Mouse (Mus musculus) hematopoietic stem cell, adult 5-6 weeks (primary cell): Measurements from ENCODE around the gene Prl4a1. TPM values are rescaled to one million over a fixed set of nuclear protein-coding genes. Genes with fewer than 3 reads are reported as not detected.
"Not testable (repeated sequence)": the region's sequence is repeated elsewhere in the genome, so short reads cannot be mapped to it uniquely, and the experiment has no call there.

ENCODE experiments used
- ATAC-seq, 2 experiments: fragments of 125-278 bp in 1 of 2; replicated peaks in 1 of 2; 2 replicates each; pipeline ENCODE4 v1.8.0; 2016 to 2017; ENCODE audit warnings: inconsistent platforms in 2 of 2, mild to moderate bottlenecking in 2 of 2, moderate number of reproducible peaks in 2 of 2, low read depth in 1 of 2, moderate TSS enrichment in 1 of 2; ENCODE audit not compliant: low FRiP score in 2 of 2, poor library complexity in 2 of 2, severe bottlenecking in 2 of 2, insufficient read depth in 1 of 2, low TSS enrichment in 1 of 2
- total RNA-seq: library from RNA; stranded (forward); fragments of 172-1452, 232-1000 nt; gene quantifications from 2 replicates; pipeline ENCODE4 v1.2.3, GENCODE M21; 2017

Gene Prl4a1
- not detected in 2 replicates for total RNA-seq

- ATAC-seq = no peak
Observed at GRCm38 (mm10) chr13:28015912-28016311, at the start of gene Prl4a1. TSS of gene Prl4a1 (plus strand) at chr13:28016212.

DNA sequence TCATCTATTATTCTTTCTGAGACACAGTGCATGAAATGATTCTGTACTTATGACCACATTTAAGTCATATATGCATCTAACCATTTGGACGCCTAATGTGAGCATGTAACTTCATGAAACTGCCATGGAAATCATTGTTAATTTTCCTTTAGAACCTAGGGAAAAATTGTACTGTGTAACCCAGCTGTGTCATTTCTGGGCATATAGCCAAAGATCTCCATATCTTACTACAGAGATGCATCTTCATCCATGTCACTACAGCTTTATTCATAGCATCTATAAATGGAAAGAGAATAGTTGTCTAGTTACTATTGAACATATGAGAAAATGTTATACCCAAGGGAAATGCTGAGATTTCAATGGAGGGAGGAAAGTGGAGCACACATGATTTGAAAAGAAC lies 43.1 kb upstream of the Prl4a1 start:
- ATAC-seq = no peak

DNA sequence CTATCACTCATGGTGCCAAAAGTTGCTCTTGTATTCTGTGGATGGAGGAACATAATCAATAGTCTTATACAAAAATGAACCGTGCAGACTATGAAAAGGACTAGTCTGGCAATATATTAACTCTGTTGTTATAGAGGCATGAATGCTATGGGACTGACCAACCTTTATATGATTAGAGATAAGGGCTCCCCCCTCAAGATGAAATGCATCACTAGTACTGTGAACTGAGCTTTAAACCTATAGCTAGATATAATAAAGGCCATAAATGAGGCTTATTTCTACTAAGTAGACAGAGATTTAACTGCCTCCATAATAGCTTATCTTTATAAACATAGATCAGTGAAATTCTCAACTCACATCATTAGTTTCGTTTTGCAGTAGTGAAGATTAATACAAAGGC lies 41.7 kb upstream of the Prl4a1 start:
- not testable (repeated sequence) for ATAC-seq

- ATAC-seq = no peak
Observed at GRCm38 (mm10) chr13:27977646-27978045, 38.4 kb upstream of the Prl4a1 start.

DNA sequence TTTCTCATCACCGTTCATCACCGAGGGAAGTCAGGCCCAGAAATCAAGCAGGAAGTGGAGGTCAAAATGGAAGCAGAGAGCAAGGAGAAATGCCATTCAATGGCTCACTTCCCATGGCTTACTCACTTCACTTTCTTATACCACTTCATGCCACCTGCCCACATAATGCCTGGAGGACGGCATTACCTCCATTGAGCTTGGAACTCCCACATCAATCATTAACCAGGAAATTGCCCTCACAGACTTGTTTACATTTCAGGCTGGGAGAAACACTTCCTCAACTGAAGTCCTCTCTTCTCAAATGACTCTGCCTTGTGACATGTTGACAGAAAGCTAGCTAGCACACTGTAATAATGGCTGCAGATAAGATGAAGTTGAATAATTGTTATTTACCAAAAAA lies 19.5 kb upstream of the Prl4a1 start:
- ATAC-seq = not testable (repeated sequence)

GRCm38 (mm10) chr13:28029330-28029729 lies 13.3 kb downstream of the Prl4a1 start:
- ATAC-seq = no peak

DNA sequence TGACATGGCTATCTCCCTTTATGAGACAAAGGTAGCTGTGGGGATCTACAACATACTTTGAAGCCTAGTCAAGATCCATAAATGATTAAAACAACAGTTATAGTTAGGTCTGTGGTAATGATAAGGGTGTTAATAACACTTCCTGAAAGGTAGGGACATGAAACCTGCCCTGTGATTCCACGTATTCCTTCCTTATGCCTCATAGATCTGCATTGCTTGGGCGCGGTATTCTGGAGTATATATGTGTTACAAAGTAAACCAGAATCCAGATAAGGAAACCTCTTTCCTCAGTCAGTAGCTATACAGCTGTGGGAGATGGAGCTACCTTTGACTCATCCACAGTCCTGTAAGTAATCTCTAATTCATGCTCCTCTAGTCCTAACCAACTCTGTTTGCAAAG lies 53.3 kb downstream of the Prl4a1 start:
- ATAC-seq = no peak

Other genes with a start within 250 kb of the Prl4a1 start
- not detected in 2 replicates for gene Prl7c1, start 235.4 kb upstream of the Prl4a1 start, total RNA-seq
- not detected in 2 replicates for gene Prl2a1, start 214.6 kb upstream of the Prl4a1 start, total RNA-seq
- not detected in 2 replicates for gene Prl2c1, start 166.9 kb upstream of the Prl4a1 start, total RNA-seq
- not detected in 2 replicates for gene Prl5a1, start 126.3 kb downstream of the Prl4a1 start, total RNA-seq
- gene Gm11361, start 241.3 kb downstream of the Prl4a1 start, total RNA-seq = 7.7 and 18.5 TPM in 2 replicates